Mouse (Mus musculus): ENCODE data around the gene Ptprh. TPM values are rescaled to one million over a fixed set of nuclear protein-coding genes. Genes with fewer than 3 reads are reported as not detected.

Ptprh gene
- polyA plus RNA-seq, 1 experiment: 0.08 TPM

DNA sequence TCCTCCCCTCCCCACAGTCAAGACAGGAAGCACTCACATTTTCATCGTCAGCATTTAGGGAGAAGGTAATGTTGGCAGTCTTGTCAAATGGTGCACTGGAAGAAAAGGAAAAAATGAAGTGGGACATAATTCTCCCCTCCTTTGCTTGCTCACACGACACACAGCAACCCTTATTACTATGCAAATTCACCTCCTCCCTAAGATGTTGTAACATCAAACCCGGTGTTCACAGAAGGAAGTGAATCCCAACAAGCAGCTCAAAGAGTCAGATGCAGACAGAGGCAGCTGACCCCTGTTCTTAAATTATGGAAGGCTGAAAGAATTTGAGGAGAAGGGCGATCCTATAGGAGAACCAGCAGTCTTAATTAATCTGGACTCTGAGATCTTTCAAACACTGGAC, 32.3 kb upstream of the Ptprh start:
- 67% methylated on average over 4 of the region's 4 CpGs for whole genome bisulfite sequencing
- TF ChIP-seq POLR2A (IDR thresholded peaks at IDR 0.05; ENCODE audit: borderline replicate concordance, extremely low read depth, low read depth, low read length) (no peak), CTCF (IDR thresholded peaks at IDR 0.05; ENCODE audit: insufficient read depth, low read length) (no peak)
- DNase-seq: no peak
- Histone ChIP-seq H3K4me3 (replicated peaks; ENCODE audit: extremely low read depth, low read depth, low read length) (no peak overlapping the region), H3K4me1 (ENCODE audit: control insufficient read depth, insufficient read depth, low read length) (no peaks in the 10 kb centered on the region)

GRCm38 (mm10) chr7:4631031-4631430, 27.2 kb upstream of the Ptprh start, which contains the start of gene Tmem86b:
TSS of gene Tmem86b (minus strand) at chr7:4631422.
- no peak for DNase-seq
- H3K4me3 ChIP-seq (replicated peaks; ENCODE audit: extremely low read depth, low read depth, low read length): no peak within 1 kb of the TSS
- TF ChIP-seq POLR2A (IDR thresholded peaks at IDR 0.05; ENCODE audit: borderline replicate concordance, extremely low read depth, low read depth, low read length): no peak
- TF ChIP-seq CTCF (IDR thresholded peaks at IDR 0.05; ENCODE audit: insufficient read depth, low read length): no peak
- no peaks in the 10 kb centered on the region for H3K4me1 ChIP-seq (ENCODE audit: control insufficient read depth, insufficient read depth, low read length)
- 91% methylated on average over 4 of the region's 4 CpGs for WGBS

GRCm38 (mm10) chr7:4630198-4630597, 26.4 kb upstream of the Ptprh start:
- Histone ChIP-seq H3K4me3 (replicated peaks; ENCODE audit: extremely low read depth, low read depth, low read length) (no peak overlapping the region), H3K4me1 (ENCODE audit: control insufficient read depth, insufficient read depth, low read length) (no peaks in the 10 kb centered on the region)
- no peak for DNase-seq
- WGBS: 62% methylated on average over 1 of the region's 1 CpGs
- TF ChIP-seq POLR2A (IDR thresholded peaks at IDR 0.05; ENCODE audit: borderline replicate concordance, extremely low read depth, low read depth, low read length) (no peak), CTCF (IDR thresholded peaks at IDR 0.05; ENCODE audit: insufficient read depth, low read length) (no peak)

- TF ChIP-seq CTCF (IDR thresholded peaks at IDR 0.05; ENCODE audit: insufficient read depth, low read length): no peak
- TF ChIP-seq POLR2A (IDR thresholded peaks at IDR 0.05; ENCODE audit: borderline replicate concordance, extremely low read depth, low read depth, low read length): no peak
- 63% methylated on average over 5 of the region's 5 CpGs for WGBS
- no peaks in the 10 kb centered on the region for H3K4me1 ChIP-seq (ENCODE audit: control insufficient read depth, insufficient read depth, low read length)
- no peak for DNase-seq
- H3K4me3 ChIP-seq (replicated peaks; ENCODE audit: extremely low read depth, low read depth, low read length): no peak overlapping the region
Measured at GRCm38 (mm10) chr7:4629586-4629985, 25.7 kb upstream of the Ptprh start.

DNA sequence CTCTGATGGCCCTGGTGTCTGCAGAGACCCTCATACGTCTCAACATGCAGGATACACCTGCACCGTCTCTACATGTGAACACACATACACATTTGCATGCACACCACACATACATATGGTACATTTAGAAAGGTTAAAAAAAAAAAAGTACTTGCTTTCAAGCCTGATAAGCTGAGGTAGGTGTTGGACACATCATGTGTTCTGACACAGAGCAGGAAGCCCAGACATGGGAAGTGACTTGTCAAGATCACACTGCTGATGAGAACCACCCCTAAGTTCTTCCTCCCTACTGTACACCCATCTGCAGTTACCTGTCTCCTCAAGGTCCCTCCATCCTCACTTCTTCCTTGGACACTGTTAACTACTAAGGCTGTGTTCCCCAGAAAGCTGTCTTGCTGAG, 22.1 kb upstream of the Ptprh start:
- no peaks in the 10 kb centered on the region for H3K4me1 ChIP-seq (ENCODE audit: control insufficient read depth, insufficient read depth, low read length)
- no peak overlapping the region for H3K4me3 ChIP-seq (replicated peaks; ENCODE audit: extremely low read depth, low read depth, low read length)
- WGBS: 89% methylated on average over 2 of the region's 2 CpGs
- DNase-seq: no peak
- no peak for TF ChIP-seq POLR2A (IDR thresholded peaks at IDR 0.05; ENCODE audit: borderline replicate concordance, extremely low read depth, low read depth, low read length)
- no peak for TF ChIP-seq CTCF (IDR thresholded peaks at IDR 0.05; ENCODE audit: insufficient read depth, low read length)

DNA sequence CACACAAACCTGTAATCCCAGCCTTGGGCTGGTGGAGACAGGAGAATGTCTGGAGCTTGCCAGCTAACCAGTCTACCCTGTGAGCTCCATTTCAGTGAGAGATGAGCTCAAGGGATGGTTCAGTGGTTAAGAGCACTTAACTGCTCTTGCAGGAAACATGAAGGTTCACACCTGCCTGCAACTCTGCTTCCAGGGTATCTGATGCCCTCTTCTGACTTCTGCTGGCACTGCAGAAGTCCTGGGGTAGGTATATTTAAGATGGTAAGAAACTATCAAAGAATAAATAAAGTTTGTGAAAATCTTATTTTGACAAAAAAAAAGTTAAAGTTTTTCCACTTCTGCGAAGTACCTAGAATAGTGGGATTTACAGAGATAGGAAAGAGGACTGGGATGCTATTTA, 20.5 kb upstream of the Ptprh start:
- DNase-seq: no peak
- TF ChIP-seq CTCF (IDR thresholded peaks at IDR 0.05; ENCODE audit: insufficient read depth, low read length) (no peak), POLR2A (IDR thresholded peaks at IDR 0.05; ENCODE audit: borderline replicate concordance, extremely low read depth, low read depth, low read length) (no peak)
- Histone ChIP-seq H3K4me3 (replicated peaks; ENCODE audit: extremely low read depth, low read depth, low read length) (no peak overlapping the region), H3K4me1 (ENCODE audit: control insufficient read depth, insufficient read depth, low read length) (no peaks in the 10 kb centered on the region)
- WGBS: 34% methylated on average over 1 of the region's 1 CpGs

DNA sequence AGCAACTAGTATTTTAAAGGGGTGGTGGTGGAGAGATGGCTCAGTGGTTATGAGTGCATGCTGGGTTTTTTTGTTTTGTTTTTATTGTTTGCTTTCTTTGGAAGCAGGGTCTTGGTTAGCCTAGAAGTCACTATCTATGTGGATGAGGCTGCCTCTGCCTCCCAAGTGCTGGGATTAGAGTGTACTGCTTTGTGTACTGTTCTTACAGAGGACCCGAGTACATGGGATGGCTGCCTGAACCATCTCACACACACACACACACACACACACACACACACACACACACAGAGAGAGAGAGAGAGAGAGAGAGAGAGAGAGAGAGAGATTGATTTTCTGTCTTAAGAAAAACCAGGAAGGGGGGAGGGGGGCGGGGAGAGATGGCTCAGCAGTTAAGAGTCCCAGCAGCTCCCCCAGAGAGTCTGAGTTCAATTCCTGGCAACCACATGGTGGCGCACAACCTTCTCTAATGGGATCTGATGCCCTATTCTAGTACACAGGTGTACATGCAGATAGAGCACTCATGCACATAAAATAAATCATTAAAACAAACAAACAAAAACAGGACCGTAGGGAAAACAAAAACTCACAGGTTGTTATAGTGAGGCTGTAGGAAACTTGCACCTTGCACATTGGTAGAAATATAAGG, 19.8 kb upstream of the Ptprh start:
- peak; percentile 45 for DNase-seq
- H3K4me3 ChIP-seq (replicated peaks; ENCODE audit: extremely low read depth, low read depth, low read length): no peak overlapping the region
- 27% methylated on average over 4 of the region's 4 CpGs for WGBS
- no peaks in the 10 kb centered on the region for H3K4me1 ChIP-seq (ENCODE audit: control insufficient read depth, insufficient read depth, low read length)
- TF ChIP-seq POLR2A (IDR thresholded peaks at IDR 0.05; ENCODE audit: borderline replicate concordance, extremely low read depth, low read depth, low read length): no peak
- TF ChIP-seq CTCF (IDR thresholded peaks at IDR 0.05; ENCODE audit: insufficient read depth, low read length): peak; percentile 49

GRCm38 (mm10) chr7:4619979-4620378, 16.1 kb upstream of the Ptprh start:
- WGBS: 32% methylated on average over 1 of the region's 1 CpGs
- TF ChIP-seq POLR2A (IDR thresholded peaks at IDR 0.05; ENCODE audit: borderline replicate concordance, extremely low read depth, low read depth, low read length) (no peak), CTCF (IDR thresholded peaks at IDR 0.05; ENCODE audit: insufficient read depth, low read length) (no peak)
- Histone ChIP-seq H3K4me3 (replicated peaks; ENCODE audit: extremely low read depth, low read depth, low read length) (no peak overlapping the region), H3K4me1 (ENCODE audit: control insufficient read depth, insufficient read depth, low read length) (no peaks in the 10 kb centered on the region)
- DNase-seq: no peak

DNA sequence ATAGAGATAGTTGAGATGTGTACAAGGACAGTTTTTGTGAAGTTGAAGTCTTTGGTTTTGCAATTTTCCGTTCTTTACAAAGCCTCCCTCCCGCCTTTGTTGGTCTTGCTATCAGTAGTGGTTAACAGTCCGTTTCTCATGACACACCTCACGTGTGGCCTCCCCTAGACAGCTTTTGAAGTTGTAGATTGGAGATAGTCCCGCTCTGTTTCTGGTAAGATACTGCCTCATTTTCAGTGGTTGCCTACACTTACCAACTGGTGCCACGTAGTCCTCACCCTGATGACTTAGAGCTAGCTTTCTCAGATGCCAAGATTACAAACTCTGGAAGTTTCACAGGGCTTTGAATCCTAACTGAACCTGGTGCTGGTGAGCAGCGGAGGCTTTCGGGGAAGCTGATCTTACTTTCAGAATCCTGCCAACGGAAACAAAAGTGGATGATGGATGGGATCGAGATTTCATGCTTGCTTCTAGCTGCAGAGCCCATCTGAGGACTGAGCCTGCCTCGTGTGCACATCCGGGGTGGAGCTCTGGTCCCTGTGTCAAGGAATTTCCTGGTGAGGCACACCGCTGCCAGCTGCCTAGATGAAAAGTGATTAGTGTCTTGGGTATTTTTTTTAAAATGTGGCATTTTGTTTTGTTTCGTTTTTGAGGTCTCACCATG, 10.0 kb upstream of the Ptprh start:
- Histone ChIP-seq H3K4me3 (replicated peaks; ENCODE audit: extremely low read depth, low read depth, low read length) (no peak overlapping the region), H3K4me1 (ENCODE audit: control insufficient read depth, insufficient read depth, low read length) (no peaks in the 10 kb centered on the region)
- 49% methylated on average over 14 of the region's 14 CpGs for WGBS
- no peak for DNase-seq
- TF ChIP-seq CTCF (IDR thresholded peaks at IDR 0.05; ENCODE audit: insufficient read depth, low read length) (no peak), POLR2A (IDR thresholded peaks at IDR 0.05; ENCODE audit: borderline replicate concordance, extremely low read depth, low read depth, low read length) (no peak)

DNA sequence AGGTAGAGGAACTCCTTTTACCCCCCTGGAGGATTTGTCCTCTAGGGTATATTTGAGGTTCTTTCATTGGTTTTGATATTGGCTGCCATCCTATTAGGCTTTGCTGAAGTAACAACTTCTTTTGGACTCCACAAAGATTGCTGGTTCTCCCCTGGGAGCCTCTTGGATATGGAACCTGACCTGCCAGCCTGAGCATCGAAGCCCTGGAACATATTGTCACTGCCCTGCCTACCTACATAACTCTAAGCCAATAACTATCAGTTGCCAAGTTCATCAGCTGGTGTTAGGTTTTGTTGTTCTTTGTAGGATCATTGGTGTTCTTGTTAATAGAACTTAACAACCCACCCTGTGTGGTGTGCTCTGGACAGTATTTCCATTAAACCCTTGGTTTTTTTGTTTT, 9.1 kb upstream of the Ptprh start:
- H3K4me1 ChIP-seq (ENCODE audit: control insufficient read depth, insufficient read depth, low read length): no peaks in the 10 kb centered on the region
- DNase-seq: no peak
- no peak for TF ChIP-seq CTCF (IDR thresholded peaks at IDR 0.05; ENCODE audit: insufficient read depth, low read length)
- no peak for TF ChIP-seq POLR2A (IDR thresholded peaks at IDR 0.05; ENCODE audit: borderline replicate concordance, extremely low read depth, low read depth, low read length)
- H3K4me3 ChIP-seq (replicated peaks; ENCODE audit: extremely low read depth, low read depth, low read length): no peak overlapping the region
- WGBS: 71% methylated on average over 1 of the region's 1 CpGs

Data from lung, adult 2 months (tissue).